Mouse (Mus musculus) myocyte (in vitro differentiated cells): ENCODE results near the gene Ddx6.

Experiments used
- E2F4 ChIP-seq: IDR thresholded peaks from one replicate; pipeline ENCODE4 v1.6.1; 2011; ENCODE audit warnings: mild to moderate bottlenecking, control low read depth, moderate library complexity; ENCODE audit not compliant: insufficient read depth
- MAX ChIP-seq: IDR thresholded peaks from one replicate; pipeline ENCODE4 v1.6.1; 2011; ENCODE audit warnings: low read depth, mild to moderate bottlenecking, control low read depth
- MYOG ChIP-seq, 3 experiments: IDR thresholded peaks; one replicate each; pipeline ENCODE4 v1.6.1; 2011; ENCODE audit warnings: control low read depth in 2 of 3, low read depth in 2 of 3, mild to moderate bottlenecking in 2 of 3; ENCODE audit not compliant: insufficient read length in 2 of 3, control insufficient read depth in 1 of 3, insufficient read depth in 1 of 3
- POLR2A ChIP-seq: IDR thresholded peaks from one replicate; pipeline ENCODE4 v1.6.1; 2011; ENCODE audit warnings: low read depth, mild to moderate bottlenecking, control low read depth, moderate library complexity; ENCODE audit not compliant: insufficient read length
- USF1 ChIP-seq: IDR thresholded peaks from one replicate; pipeline ENCODE4 v1.6.1; 2011; ENCODE audit warnings: low read depth, mild to moderate bottlenecking, control low read depth, moderate library complexity

- TF ChIP-seq USF1: no peak
- TF ChIP-seq POLR2A: no peak
- TF ChIP-seq E2F4: no peak
- TF ChIP-seq MYOG (IDR thresholded peaks at IDR 0.05; ENCODE audit: control insufficient read depth in 1 of 3, insufficient read depth in 1 of 3, insufficient read length in 2 of 3, low read depth in 2 of 3): no peak
- no peak for TF ChIP-seq MAX
Observed at GRCm38 (mm10) chr9:44597742-44598141, 7.0 kb upstream of the Ddx6 start.
